Mouse (Mus musculus) CD4-positive, CD25-positive, alpha-beta regulatory T cell, adult 9 weeks (primary cell): ENCODE measurements around the gene Aph1b. TPM values are rescaled to one million over a fixed set of nuclear protein-coding genes. Genes with fewer than 3 reads are reported as not detected.

ENCODE experiments used
- polyA plus RNA-seq: library from polyadenylated mRNA; unstranded; fragments of 100-300 nt; shearing (Covaris generic); gene quantifications from one replicate; pipeline ENCODE4 v1.2.1, GENCODE M21; 2017

Aph1b gene
- polyA plus RNA-seq: 1.9 TPM

DNA sequence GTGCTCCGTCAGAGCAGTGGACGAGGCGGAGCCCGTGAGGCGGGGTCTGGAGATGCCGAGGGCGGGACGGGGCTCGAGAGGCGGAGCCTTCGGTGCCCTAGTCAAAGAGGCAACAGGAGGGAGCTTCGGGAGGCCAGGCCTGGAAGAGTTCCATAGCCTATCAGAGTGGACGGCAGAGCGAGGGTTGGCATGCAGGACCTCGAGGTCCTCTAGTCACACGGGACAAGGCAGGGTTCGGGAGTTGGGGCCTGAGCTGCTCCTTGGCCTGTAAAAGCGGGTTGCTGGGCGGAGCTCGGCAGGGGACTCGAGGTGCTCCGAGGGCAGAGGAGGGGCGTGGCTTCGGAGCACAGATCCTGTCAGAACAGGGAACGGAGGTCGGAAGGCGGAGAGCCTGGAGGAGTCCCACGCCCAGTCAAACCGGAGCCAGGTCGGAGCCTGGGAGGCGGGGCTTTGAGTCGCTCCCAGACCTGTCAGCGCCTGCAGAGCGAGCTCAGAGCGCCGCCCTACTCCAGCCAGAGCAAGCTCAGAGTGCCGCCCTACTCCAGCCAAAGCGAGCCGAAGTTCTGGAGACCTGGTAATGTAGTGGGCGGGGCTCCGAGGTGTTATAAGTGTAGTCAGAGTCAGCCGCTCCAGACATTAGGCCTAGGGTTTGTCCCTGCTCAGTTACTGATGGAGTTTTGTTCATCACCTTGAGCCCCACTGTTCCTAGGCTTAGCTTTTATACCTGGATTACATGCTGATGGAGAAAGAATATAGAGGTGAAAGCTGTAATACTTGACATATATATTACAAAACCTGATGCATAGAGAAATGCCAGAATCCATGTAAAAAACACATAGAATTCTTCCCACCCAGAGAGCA, at the start of gene Aph1b:
Gene Aph1b (minus strand): TSS at position 27 of the 861 bp plus-strand sequence.

DNA sequence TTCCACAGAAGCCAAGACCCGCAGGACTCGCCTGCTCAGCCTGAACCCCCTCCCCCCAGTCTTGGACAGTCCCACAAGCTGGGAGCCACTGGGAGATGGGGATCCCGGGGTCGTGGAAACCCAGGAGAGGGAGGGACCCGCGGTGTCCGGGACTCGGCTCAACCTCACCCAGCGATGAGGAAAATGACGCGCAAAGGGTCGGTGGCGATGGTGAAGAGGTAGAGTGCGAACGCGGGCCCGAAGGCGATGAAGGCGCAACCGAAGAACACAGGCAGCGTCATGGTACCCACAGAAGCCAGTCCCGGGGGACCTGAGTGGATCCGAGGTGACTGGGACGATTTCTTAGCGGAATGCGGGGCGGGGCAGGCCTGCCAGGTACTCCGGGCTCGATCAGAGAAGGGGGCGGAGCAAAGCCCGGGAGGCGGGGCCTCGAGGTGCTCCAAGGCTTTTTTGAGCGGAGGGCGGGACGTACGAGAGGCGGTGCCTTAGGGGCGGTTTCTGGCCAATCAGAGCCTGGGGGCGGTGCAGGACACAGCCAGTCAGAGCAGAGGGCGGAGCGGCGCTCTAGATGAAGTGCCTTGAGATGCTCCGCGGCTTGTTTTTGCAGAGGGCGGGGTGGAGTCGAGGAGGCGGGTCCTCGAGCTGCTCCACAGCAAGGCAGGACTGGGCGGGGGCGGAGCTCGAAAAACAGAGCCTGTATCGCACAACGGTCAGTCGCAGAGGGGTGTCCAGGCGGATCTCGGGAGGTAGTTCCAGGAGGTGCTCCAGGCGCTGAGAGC, 39.2 kb upstream of the Aph1b start, which contains the start of gene Aph1c:
Gene Aph1c (minus strand): TSS at position 409 of the 779 bp plus-strand sequence.

DNA sequence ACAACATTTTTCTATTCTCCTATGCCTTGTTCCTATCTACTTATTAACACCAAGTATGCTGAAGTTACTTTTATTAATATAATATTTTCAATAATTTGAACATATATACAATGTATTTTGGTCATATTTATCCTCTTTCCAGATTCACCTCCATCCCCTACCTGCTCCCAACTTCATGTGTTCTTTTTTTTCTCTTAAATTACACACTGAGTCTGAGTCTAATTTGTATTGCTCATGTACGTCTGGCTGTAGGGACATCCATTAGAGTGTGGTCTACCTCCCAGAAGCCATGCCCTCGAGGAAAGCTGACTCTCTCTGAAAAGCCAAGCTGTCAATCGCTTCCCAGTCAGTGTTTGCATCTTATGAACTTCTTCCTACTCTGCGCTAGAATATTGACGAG, 1.4 kb upstream of the Aph1b start, which contains the start of gene Gm10647:
Gene Gm10647 (plus strand): TSS at position 301 of the 400 bp plus-strand sequence.

Other genes starting within 250 kb of the Aph1b start
- 236 TPM for gene Usp3, start 202.3 kb downstream of the Aph1b start, polyA plus RNA-seq
- 9.3 TPM for gene Car12, start 81.8 kb downstream of the Aph1b start, polyA plus RNA-seq
- gene Gm10647, start 1.5 kb upstream of the Aph1b start, polyA plus RNA-seq: not detected
- 0.51 TPM for gene Aph1c, start 39.2 kb upstream of the Aph1b start, polyA plus RNA-seq
- 148 TPM for gene Rab8b, start 124.2 kb upstream of the Aph1b start, polyA plus RNA-seq
- gene Rps27l, start 150.6 kb upstream of the Aph1b start, polyA plus RNA-seq: 252 TPM
- gene Lactb, start 180.0 kb upstream of the Aph1b start, polyA plus RNA-seq: 3.1 TPM